Mouse (Mus musculus): Measurements from ENCODE around the gene Grxcr1.
A peak's percentile ranks its signal among the peaks of the same experiment; 100 is the strongest.

Grxcr1 gene

DNA sequence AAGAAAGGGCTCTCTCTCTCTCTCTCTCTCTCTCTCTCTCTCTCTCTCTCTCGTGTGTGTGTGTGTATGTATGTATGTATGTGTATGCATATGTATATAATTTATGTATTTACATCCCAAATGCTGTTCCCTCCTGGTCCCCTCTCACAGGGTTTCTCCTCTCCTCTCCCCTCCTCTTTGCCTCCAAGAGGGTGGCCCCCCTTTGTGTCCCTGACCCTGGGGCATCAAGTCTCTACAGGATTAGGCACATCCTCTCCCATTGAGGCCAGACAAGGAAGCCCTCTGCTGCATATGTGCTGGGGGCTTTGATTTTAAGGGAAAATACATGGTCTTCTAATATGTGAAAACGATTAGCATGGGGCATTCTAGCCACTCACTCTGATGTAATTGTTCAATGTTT is 61.5 kb downstream of the Grxcr1 start:
- DNase-seq (ENCODE audit: low spot score) = no peak

DNA sequence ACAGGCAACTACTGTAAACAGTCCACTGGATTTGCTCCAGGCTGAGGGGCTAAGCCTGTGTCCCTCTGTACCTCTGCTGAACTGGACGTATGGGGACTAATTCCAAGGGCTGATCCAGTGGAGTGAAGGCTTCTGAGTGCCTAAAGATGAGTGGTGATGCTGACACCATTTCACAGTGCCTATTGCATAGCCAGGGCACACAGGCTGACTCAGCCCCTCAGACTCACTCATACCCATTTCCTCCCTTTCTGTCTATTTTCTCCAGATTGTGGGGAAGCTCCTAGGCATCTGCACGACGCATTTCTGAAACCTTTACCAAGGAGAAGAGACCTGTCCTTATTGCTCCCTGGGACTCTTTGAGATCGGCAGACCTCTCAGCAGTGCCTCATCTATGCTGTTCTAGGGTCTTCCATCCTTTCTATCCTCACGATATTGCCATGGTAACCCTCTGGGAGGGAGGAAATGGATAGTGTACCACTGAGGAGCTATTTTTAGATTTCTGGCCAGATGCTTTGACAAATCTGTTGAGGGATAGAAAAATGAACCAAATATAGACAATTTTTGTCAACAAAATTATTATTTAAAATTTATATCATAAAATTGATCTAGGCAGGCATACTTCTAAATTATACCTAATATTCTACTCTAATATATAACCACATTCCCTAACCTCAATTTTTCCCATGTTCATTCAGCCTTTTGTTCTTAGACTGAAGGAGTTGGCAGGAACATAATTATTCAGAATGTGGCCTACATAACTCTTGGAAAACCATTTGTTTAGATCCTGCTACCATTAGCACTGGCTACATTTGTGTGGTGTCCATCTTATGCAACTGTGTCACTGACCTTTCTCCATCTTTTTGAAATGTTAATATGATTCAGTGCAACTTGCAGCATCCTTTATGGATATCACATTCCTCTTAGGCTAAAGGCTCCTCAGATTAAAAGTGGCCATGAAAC is 66.3 kb downstream of the Grxcr1 start:
- no peak for DNase-seq (ENCODE audit: low spot score)

GRCm38 (mm10) chr5:68112430-68113036 is 80.9 kb downstream of the Grxcr1 start:
- peak; percentile 7 for DNase-seq (ENCODE audit: low spot score)

GRCm38 (mm10) chr5:68120880-68121279 is 89.2 kb downstream of the Grxcr1 start:
- peak; percentile 16 for DNase-seq (ENCODE audit: low spot score)

- no peak for DNase-seq (ENCODE audit: low spot score)
Measured at GRCm38 (mm10) chr5:68122883-68123282, 91.2 kb downstream of the Grxcr1 start.

DNA sequence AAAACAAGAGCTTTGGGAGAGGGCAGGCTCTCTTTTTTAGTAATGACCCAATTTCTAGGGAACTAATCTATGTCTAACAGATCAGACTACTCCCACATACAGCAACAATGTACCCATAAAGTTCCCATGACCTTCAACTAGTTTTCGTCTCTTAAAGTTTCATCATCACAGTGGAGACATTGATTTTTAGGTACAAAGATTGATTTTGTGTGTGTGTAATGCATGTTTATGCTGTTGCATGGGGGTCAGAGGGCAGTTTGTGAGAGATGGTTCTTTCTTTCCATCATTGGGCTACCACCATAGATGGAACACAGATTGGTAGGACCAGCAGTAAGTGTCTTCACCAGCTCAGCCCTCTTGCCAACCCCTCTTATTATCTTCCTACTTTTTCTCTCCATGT is 93.8 kb downstream of the Grxcr1 start:
- DNase-seq (ENCODE audit: low spot score) = no peak

- DNase-seq (ENCODE audit: low spot score) = peak; percentile 75
Measured at GRCm38 (mm10) chr5:68128421-68128820, 96.8 kb downstream of the Grxcr1 start.

DNA sequence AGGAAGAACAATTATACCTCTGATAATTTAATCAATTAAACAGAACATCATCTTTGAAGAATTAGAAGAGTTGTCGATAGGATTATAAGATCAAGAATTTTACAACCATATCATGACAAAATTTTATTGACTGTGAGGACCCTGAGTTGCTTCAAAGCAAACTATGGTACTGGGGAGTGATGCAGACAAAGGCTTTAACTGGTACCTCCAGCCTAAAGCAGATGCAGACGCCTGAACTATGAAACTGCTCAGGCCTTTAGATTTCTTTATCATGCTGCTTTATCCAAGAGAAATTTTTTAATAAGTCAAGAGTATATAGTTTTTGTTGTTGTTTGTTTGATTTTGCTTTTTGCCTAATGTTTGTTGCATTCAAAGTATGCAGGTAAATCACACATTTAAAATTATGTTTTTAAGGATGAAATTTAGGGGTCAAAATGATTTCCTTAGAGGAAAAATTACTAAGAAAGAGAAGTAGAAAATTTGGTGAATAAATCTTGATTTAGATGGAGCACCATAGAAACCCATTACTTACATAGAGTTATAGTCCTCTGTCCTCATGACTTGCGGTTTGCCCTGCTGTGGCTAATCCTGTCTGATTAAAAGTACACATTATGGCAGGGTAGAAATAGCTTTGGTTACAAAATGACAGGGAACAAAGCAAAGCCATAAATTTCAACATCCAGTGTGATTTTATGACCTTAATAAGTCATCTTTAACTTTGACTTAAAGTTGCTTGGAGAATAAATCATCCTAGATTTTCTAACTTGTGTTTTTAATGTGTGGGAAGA is 97.4 kb downstream of the Grxcr1 start:
- DNase-seq (ENCODE audit: low spot score) = no peak

- DNase-seq (ENCODE audit: low spot score) = no peak
Measured at GRCm38 (mm10) chr5:68146818-68147217, 115.2 kb downstream of the Grxcr1 start.

DNA sequence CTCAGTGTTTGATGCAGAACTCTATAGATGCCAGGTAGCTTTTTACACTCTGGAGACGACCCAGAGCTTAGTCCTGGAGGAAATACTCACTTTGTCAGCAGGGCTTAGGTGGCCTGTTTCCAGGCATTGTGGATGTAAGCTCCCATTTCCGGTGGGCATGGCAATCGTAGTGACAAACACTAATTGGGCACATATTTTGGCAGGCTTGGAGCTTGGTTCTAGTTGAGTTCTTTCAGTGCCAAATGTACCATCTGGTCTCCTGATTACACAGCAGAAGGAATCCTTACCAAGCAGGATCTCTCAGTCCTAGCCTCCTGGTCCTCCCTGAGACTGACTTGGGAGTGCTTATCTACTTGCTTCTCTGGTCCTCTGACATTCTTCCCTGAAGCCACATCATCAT is 118.3 kb downstream of the Grxcr1 start:
- no peak for DNase-seq (ENCODE audit: low spot score)

GRCm38 (mm10) chr5:68150347-68151043 is 118.9 kb downstream of the Grxcr1 start:
- DNase-seq (ENCODE audit: low spot score) = no peak

GRCm38 (mm10) chr5:68162503-68162902 is 130.9 kb downstream of the Grxcr1 start:
- DNase-seq (ENCODE audit: low spot score) = no peak

DNA sequence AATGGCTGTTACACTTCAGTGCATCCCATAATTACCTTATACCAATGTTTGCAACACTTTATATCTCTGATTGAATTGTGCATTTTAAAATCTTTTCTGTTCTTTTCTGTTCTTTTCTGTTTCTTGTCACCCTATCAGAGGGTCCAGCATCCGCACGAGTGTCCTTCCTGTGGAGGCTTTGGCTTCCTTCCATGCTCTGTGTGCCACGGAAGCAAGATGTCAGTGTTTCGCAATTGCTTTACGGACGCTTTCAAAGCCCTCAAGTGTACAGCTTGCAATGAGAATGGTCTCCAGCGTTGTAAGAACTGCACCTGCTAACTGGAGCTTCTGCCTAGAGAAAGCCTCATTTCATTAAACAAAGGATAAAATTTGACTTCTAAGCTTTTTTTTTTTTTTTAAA is 134.3 kb downstream of the Grxcr1 start:
- DNase-seq (ENCODE audit: low spot score) = no peak
